In genomic region chr14:48207119-48207518, GRCm38 (mm10) we compare ENCODE assay signal across 9 mouse cellular contexts.
A peak's percentile ranks its signal among the peaks of the same experiment; 100 is the strongest.
DNase-seq lines count a peak whose midpoint lies in the region; ATAC-seq lines count a peak whose summit lies in the region.
"Had no signal": no experiment of that assay in that cellular context is flagged by ENCODE, and none has a peak within 500 bp of the region (broad histone marks: within the 10 kb centered on the region; RNA-seq: fewer than 3 reads in every experiment).

No protein-coding gene starts in this region.

- peak overlapping the region; percentile 4; the same call in 1 of the 2 replicates for H3K27ac ChIP-seq in heart, embryonic 16.5 days (ENCODE audit: low read length)
- H3K27ac ChIP-seq in midbrain, embryonic 16.5 days (ENCODE audit: low read length) = peak overlapping the region; percentile 48

- WGBS in heart, embryonic 16.5 days = 16% methylated on average over 15 of the region's 15 CpGs
- 19% methylated on average over 15 of the region's 15 CpGs for WGBS in midbrain, embryonic 16.5 days

- H3K27me3 ChIP-seq in heart, embryonic 16.5 days (ENCODE audit: control insufficient read depth, insufficient read depth, low read length) = peaks cover 2% of the 10 kb centered on the region
- no peaks in the 10 kb centered on the region for H3K27me3 ChIP-seq in midbrain, embryonic 16.5 days (ENCODE audit: control insufficient read depth, insufficient read depth, low read depth, low read length)
- H3K27me3 ChIP-seq: Patski had no signal

- no peaks in the 10 kb centered on the region for H3K36me3 ChIP-seq in heart, embryonic 16.5 days (ENCODE audit: control insufficient read depth, insufficient read depth)
- no peaks in the 10 kb centered on the region for H3K36me3 ChIP-seq in midbrain, embryonic 16.5 days (ENCODE audit: control insufficient read depth, insufficient read depth, low read length)

- intact Hi-C loops in left cerebral cortex, postnatal 14 days (cut with DNase I) = no loop called here
- intact Hi-C loops in gastrocnemius, postnatal 36 days (cut with DNase I) = no loop called here

- H3K4me3 ChIP-seq in heart, embryonic 16.5 days (ENCODE audit: low read length) = peak overlapping the region; percentile 13; the same call in 1 of the 2 replicates
- H3K4me3 ChIP-seq in midbrain, embryonic 16.5 days (ENCODE audit: low read depth, low read length) = 0 out of 2 replicates have a peak overlapping the region, but pooled peaks have one; percentile 3

- peak; percentile 67; the same call in 1 of the 2 replicates for ATAC-seq in heart, embryonic 16.5 days (replicated peaks; ENCODE audit: extremely low read depth, insufficient read depth, low FRiP score)
- ATAC-seq in midbrain, embryonic 16.5 days = peak; percentile 80
- ATAC-seq in inflammation-experienced regulatory T-cells, adult 6 months = no peak
- ATAC-seq: Patski had no signal

- no peaks in the 10 kb centered on the region for H3K9me3 ChIP-seq in heart, embryonic 16.5 days (replicated peaks; ENCODE audit: control insufficient read depth, low read length)
- no peaks in the 10 kb centered on the region for H3K9me3 ChIP-seq in midbrain, embryonic 16.5 days (replicated peaks; ENCODE audit: control insufficient read depth, low read length, poor library complexity, severe bottlenecking)

- peak; percentile 58 for DNase-seq in right cerebral cortex, adult 18-20 months
- no peak for DNase-seq in right cerebral cortex, postnatal 25 days
- peak; percentile 59 to 70 for DNase-seq in left cerebral cortex, postnatal 14 days (ENCODE audit: low spot score in 2 of 2)
- no peak for DNase-seq in spleen, postnatal 10 days (ENCODE audit: low spot score in 2 of 2)
- DNase-seq in gastrocnemius, postnatal 36 days = no peak

- H3K4me2 ChIP-seq in heart, embryonic 16.5 days (ENCODE audit: low read depth, low read length) = peak overlapping the region; percentile 34
- peak overlapping the region; percentile 42 for H3K4me2 ChIP-seq in midbrain, embryonic 16.5 days (ENCODE audit: low read length)

- H3K4me1 ChIP-seq in heart, embryonic 16.5 days (ENCODE audit: control insufficient read depth, insufficient read depth, low read length) = peaks cover 15% of the 10 kb centered on the region
- H3K4me1 ChIP-seq in midbrain, embryonic 16.5 days (ENCODE audit: control insufficient read depth, insufficient read depth, low read length) = peaks cover 21% of the 10 kb centered on the region

- no peak overlapping the region for H3K9ac ChIP-seq in heart, embryonic 16.5 days (ENCODE audit: low read length)
- peak overlapping the region; percentile 47; the same call in 1 of the 2 replicates for H3K9ac ChIP-seq in midbrain, embryonic 16.5 days (ENCODE audit: low read depth, low read length)

Comparison
In these comparisons a context has a peak if more than half of its experiments do, and no peak if none do; other contexts are left out.
1. DNase-seq: peak in right cerebral cortex, adult 18-20 months (single experiment) and left cerebral cortex, postnatal 14 days (2 of 2); none in right cerebral cortex, postnatal 25 days (single experiment), spleen, postnatal 10 days (0 of 2) and gastrocnemius, postnatal 36 days (0 of 2).